Mouse (Mus musculus) heart, postnatal 14 days (tissue): ENCODE data around the gene Cand2. TPM values are rescaled to one million over a fixed set of nuclear protein-coding genes. Genes with fewer than 3 reads are reported as not detected.
A peak's percentile ranks its signal among the peaks of the same experiment; 100 is the strongest.
"Not testable (repeated sequence)": the region's sequence is repeated elsewhere in the genome, so short reads cannot be mapped to it uniquely, and the experiment has no call there.

ENCODE experiments used
- DNase-seq, 2 experiments: peaks; one replicate each; pipeline ENCODE4 v3.0.0; 2021 to 2022
- intact Hi-C: fragments of 180-260 bp; cut with DNase I; formaldehyde crosslinking; loops from one replicate; pipeline ENCODE4 v1.15.1; 2025
- total RNA-seq, 2 experiments: library from RNA; stranded (reverse); gene quantifications; 2 replicates each; pipeline ENCODE4 v1.2.3; 2021

Gene Cand2
- total RNA-seq, 2 experiments from 2014 or later, result 64.5 to 71.6 TPM

DNA sequence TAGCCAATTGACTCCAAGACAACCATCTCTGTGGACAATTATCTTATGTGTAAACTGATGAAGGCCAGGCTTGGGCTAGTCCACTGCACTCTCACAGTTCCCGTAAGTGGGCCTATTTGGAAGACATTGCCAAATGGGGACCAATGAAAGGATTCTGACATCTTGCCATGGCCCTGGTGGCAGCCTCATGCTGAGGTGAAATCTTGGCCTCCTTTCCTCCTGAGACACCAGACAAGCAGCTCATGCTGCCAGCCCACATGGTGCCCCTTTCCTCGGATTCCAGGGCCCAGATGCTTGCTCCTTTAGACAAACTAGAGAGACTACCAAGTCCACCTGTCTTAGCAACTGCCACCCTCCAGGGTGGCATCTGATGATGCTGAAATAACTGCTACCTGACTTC, 43.8 kb downstream of the Cand2 start:
- DNase-seq, result no peak
- intact Hi-C loops, result no loop called here

DNA sequence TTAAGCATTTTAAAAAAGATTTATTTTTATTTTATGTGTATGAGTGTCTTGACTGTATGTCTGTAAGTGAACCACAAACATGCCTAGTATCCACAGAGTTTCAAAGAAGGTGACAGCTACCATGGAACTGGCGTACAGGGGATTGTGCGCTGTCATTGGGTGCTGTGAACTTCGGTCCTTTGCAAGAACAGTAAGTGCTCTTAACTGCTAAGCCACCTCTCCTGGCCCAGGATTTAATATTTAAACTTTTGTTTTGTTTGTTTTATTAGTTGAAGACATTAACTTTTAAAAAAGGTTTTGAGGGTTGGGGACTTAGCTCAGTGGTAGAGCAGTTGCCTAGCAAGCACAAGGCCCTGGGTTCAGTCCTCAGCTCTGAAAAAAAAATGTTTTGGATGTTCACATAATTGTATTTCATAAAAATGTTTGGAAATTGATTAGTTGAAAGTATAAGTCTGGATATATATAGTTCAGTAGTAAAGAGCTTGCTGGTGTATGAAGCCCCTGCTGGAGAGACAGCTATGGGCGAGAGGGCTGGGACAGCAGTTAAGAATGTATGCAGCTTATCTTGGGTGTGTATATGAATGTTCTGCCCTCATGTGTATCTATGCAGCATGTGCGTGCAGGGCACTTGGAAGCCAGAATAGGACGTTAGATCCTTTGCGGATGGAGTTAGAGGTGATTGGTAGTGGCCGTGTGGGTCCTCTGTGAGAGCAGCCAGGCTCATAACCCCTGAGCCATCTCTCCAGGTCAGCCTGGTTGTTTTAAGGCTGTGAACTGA, 47.1 kb downstream of the Cand2 start:
- DNase-seq, result no peak
- intact Hi-C loops, result no loop called here

DNA sequence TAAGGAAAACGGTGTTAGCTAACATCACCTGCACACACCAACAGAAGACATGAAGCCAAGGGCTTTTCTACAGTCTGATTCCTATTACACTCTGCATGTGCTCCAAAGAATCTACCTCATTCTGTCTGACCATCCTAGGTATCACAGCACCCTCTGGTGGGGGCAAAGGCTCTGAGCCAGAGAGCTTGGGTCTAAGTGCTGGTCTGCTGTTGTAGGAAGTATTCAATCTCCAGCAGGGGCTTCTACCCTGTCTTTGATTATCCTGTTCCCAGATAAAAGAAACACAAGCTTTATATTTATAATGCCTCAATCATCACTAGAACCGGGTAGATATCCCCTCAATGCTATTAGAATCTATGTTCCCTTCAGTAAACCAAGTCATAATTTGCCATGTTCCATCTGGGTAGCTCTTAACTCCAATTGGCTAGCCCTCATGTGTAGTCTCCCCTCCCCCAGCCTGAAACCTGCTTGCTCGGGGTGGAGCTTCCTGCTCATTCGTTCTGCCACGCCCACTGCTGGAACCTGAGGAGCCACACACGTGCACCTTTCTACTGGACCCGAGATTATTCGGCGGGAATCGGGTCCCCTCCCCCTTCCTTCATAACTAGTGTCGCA, 49.6 kb downstream of the Cand2 start:
- DNase-seq, result peak; percentile 51 to 62
- intact Hi-C loops, result not testable (repeated sequence)

DNA sequence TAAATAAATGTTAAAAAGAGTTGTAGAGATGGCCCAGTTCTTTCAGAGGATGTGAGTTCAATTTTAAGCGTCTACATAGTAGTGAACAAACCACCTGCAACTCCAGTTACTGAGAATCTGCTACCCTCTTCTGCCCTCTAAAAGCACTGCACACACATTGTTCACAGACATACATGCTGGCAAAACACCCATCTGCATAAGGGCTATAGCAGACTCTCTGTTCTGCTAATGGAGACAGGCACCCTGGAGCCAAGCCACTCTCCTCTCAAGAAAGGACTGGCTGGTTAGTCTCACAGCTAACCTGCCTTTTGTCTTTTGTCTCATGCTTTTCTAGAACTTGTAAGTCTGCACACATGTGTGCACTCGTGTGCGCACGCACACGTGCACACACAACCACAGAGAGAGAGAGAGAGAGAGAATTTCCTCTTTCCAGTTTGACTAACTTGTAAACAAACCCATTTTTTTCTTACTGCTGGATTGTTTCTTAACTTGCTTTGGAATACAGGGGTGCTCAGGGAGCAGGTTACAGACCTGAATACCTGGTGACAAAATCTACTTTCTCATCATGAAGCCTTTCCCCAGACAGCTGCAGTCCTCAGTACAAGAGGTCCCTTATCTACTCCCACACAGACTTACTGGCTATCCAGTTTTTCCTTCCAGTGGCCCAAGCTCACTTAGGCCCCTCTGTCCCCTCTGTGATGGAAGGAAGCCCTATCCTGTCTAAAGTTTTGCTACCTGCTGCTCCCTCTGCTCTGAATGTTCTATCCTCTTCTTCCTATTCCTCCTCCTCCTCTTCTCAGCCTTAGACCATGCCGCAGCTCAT, 56.7 kb downstream of the Cand2 start:
- no peak for DNase-seq
- intact Hi-C loops, result no loop called here

DNA sequence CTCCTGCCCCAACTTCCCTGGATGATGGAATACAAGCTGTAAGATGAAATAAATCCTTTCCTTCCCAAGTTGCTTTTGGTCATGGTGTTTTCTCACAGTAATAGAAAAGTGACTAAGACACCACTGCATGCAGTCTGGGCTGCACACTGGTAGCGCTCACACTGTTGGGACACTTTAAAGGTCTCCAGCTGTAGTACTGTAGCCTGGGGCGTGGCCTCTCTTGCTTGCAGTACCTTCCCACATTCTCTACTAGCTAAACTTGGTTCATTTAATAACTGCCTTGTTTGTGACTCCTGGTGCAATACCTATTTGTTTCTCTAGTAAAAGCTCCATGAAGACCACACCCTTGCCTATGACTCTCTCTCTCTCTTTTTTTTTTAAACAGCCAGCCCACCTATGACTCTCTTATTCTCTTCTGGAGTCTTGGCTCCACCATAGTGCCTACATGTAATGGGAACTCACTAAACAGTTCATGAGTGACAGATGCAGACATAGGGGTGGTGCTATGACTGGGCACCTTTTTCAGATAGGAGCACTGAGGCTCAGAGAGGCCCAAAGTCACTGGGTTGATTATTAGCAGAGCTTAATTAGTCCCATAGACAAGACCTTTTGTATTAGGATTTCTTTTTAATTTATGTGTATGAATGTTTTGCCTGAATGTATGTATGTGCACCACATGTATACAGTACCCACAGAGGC, 58.0 kb downstream of the Cand2 start:
- intact Hi-C loops, result no loop called here
- DNase-seq, result no peak

DNA sequence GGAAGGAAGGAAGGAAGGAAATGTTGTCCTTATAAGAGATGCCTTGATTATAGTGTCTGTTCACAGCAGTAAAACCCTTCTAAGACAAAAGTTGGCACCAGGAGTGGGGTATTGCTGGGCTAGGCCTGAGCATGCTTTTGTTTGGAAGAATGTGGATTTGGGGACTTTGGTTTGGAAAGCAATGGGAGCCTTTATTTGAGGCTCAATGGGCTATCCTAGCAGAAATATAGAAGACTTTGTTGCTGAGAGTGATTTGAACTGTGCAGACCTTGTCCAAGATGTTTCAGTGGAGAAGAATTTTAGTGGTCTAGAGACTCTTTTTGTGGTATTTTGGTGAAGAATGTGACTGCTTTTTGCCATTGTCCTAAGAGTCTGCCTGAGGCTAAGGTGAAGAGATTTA, 59.5 kb downstream of the Cand2 start:
- DNase-seq, result no peak
- intact Hi-C loops, result no loop called here

DNA sequence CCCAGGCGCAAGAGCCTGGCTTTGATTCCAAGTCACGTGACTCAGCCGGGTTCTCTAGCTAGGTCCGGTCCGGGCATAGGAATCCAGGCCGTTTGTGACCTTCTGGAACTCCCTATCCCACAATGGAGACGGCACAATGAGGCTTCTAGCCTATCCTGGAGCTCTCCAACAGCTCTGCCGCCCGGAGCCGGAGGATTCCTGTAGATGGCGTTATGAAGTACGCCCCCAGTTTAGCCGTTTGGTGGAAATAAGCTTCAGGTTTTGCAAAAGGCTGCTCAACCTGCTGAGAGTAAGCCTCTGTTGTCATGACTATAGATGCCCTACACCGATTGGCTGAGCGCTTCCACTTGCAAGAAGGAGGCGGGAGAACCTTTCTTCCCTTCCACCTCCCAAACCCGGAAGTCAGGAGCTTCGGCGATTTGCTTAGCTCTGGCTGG, 63.8 kb downstream of the Cand2 start, which contains the start of gene Efcab12:
Efcab12 (minus strand) TSS at position 252 of the 437 bp plus-strand sequence.
- peak; percentile 49 to 66 for DNase-seq
- intact Hi-C loops, result no loop called here

DNA sequence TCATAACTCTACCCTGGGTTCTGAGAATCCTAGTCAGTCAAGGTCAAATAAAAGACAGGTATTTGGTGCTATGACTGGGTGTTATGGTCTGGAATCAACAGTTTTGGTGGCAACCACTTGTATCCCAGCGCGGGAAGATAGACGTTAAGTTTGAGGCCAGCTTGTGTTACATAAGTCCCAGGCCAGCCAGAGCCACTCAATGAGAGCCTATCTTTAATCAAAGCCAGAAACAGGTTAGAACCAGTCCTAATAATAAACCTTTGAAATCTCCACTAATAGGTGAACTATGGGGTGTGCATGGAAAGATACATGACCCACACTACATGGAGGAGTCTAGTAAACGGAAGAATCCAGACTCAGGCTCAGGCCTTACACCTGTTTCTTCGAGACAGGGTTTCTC, 64.4 kb downstream of the Cand2 start:
- DNase-seq, result no peak
- intact Hi-C loops, result no loop called here

DNA sequence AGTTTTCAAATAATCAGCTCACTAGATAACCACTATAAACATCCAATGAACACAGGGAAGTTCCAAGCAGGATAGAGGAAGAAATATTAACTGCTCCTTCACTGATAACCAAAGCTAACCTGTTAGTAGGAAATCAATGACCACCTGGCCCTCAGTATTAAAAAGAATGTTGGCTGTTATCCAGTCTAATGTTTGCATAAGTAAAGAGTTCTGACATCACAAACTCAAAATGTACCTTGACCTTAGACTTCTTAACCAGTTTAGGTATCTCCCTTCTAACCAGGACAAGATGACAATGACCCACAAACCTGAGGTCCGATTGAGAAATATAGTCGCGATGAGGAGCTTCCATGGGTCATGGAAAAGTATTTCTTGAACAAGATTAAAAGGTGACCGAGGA, 70.7 kb downstream of the Cand2 start:
- intact Hi-C loops, result loop anchor here (5.0 kb wide), 1 partner anchor 287 kb away; no protein-coding TSS in a partner anchor
- no peak for DNase-seq

DNA sequence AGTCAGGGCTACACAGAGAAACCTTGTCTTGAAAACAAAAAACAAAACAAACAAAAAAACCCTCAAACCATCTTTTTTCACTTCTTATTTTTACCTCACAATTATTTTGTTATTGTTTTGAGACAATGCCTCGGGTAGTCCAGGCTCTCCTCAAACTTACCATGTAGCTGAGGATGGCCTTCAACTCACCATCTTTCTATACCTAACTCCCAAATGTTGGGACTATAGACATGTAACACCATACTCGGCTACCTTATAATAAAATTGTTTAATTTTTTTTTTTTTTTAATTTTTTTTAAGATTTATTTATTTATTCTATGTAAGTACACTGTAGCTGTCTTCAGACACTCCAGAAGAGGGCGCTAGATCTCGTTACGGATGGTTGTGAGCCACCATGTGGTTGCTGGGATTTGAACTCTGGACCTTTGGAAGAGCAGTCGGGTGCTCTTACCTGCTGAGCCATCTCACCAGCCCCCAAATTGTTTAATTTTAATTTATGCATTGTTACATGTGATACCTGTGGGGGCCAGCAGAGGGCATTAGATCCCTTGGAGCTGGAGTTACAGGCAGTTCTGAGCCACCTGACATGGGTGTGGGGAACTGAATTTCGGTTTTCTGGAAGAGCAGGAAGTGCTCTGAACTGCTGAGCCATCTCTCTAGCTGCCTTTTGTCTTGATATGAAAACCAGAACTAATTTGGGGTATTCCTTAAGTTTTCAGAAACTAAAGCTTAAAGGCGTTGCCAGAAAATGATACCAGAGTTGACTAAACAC, 72.5 kb downstream of the Cand2 start:
- DNase-seq, result peak; percentile 58 to 78
- intact Hi-C loops, result loop anchor here (2.0 to 5.0 kb wide), 2 partner anchors 160 to 285 kb away; no protein-coding TSS in a partner anchor

DNA sequence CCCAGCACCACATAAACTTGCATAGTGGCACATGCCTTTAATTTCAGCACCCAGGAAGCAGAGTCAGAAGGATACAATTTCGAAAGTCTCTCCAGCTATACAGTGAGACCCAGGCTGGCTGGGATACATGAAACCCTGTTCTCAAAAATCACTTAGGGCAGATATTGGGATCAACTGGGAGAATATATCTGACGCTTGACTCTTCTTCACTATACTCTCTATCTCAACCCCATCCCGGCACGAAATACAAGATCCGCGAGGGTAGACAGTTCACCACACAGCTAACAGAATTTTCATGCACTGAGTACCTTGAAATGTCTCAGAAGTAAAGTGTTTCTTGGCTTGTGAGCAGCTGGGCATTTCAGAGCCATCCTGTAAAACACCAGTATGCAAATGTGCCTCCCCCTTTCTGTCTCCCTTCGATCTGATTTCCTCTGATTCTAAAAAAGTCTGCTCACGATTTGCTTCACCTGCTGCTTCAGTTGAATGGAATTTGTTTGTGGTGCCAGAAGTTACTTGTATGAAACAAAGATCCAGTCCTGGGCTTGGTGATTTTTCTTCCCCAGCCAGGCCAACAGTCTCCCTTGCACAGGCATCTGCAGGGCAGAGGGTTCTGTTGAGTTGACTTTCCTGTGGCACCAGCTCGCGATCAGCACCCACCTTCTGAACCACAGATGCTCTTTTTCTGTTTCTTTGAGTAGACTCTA, 74.4 kb downstream of the Cand2 start:
- DNase-seq, result no peak
- intact Hi-C loops, result loop anchor here (5.0 kb wide), 1 partner anchor 284 kb away; no protein-coding TSS in a partner anchor

DNA sequence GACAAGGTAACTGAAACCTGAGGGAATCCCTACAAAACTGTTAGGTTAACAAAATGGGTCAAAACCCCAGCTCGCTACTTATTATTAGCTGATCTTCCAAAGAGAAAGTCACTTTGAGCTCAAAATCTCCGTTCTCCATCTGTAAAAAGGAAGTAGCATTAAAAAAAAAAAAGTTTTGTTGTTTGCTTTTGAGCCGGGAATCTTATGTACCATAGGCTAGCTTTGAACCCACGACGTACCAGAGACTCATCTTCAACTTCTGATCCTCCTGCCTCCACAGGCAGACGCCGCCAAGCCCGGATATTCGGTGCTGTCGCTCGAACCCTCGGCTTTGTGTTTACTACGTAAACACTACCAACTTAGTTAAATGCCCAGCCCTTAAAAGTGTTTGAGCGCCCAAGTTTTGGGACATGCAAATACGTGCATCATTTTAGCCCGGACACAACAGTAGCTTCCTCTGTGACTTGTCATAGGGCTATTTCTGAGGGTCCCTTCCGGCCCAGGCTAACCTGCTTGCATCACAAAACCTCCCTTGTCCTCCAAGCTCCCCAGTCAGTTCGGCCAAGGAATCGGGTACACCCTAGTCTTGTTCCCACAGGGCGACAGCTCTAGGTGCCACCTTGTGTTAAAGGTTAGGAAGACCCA, 78.2 kb downstream of the Cand2 start:
- no peak for DNase-seq
- intact Hi-C loops, result loop anchor here (5.0 kb wide), 2 partner anchors 105 to 140 kb away; no protein-coding TSS in a partner anchor

DNA sequence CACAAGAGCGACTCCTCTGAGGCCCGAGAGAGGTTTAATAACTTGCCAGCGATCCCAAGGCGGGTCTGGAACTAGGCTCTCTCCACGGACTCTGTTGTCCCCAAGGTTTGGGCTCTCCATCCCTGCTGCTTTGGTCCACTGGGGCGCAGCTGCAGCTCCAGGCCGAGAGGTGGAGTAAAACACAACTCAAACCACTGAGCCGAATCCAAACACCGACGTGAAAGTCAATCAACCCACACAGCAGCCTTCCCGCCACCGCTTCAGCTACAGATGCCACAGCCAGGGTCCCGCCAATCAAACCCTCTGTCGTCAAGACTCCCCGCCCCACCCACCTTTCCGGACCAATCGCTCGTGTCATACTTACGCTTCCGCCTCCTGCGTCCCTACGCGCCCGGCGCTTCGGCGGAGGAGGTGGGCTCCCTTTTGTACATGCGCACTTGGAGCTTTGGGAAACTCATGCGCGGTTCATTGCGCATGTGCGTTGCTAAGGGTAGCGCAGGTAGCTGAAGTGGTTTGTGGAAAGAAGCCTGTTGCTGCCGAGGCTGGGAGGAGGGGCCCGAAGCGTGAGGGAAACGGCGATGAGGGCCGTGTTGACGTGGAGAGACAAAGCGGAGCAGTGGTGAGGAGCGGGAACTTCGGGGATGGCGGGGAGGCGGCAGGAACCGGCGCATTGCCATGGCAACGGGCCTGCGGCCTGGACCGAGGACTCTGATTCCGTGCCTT, 78.9 kb downstream of the Cand2 start, which contains the start of the genes Mbd4 and Ift122:
Mbd4 (minus strand) TSS at position 281 of the 723 bp plus-strand sequence.
Ift122 (plus strand) TSS at position 380 of the 723 bp plus-strand sequence.
- DNase-seq, result peak; percentile 96
- intact Hi-C loops, result loop anchor here (5.0 kb wide), 2 partner anchors 104 to 139 kb away; no protein-coding TSS in a partner anchor

DNA sequence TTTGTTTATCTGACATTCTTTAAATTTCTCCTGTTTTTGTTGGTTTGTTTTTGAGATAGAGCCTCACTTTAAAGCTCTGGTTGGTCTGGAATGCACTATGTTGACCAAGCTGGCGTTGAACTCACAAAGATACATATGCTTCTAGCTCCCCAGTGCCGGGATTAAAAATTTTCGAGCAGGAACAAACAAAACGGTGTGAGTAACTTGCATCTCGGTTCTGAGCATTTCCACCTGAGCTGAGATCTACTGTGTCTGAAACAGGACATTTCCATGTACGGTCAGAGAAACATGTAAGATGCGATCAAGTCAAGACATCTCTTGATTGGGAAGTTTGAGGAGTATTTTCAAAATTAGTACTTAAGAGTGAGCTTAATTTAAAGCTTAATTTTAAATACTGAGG, 79.6 kb downstream of the Cand2 start:
- intact Hi-C loops, result loop anchor here (5.0 kb wide), 2 partner anchors 103 to 138 kb away; no protein-coding TSS in a partner anchor
- no peak for DNase-seq

DNA sequence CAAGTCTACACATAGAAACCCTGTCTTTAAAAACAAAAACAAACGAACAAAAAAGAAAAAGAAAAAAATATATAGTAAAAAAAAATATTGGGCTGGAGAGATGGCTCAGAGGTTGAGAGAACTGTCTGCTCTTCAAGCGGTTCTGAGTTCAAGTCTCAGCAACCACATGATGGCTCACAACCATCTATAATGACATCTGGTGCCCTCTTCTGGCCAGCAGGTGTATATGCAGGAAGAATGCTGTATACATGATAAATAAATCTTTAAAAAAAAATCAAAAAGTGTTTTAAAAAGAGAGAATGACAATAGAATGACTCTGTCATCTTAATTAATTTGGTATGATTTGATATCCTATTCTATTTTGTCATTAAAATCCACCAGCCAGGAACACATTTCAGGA, 80.1 kb downstream of the Cand2 start:
- intact Hi-C loops, result loop anchor here (5.0 kb wide), 2 partner anchors 103 to 138 kb away; no protein-coding TSS in a partner anchor
- DNase-seq, result peak; percentile 15 to 18
